Mouse (Mus musculus) embryonic facial prominence, embryonic 11.5 days (tissue): ENCODE measurements around the gene Adamts20. TPM values are rescaled to one million over a fixed set of nuclear protein-coding genes. Genes with fewer than 3 reads are reported as not detected.

ENCODE experiments used
- ATAC-seq: fragments of 200-750 bp; cut with Nextera tagmentation; replicated peaks from 2 replicates; pipeline ENCODE4 v1.8.0; 2017; ENCODE audit warnings: low read depth; ENCODE audit not compliant: insufficient number of reproducible peaks, low FRiP score, low TSS enrichment
- DNase-seq: peaks from one replicate; pipeline ENCODE4 v3.0.0-alpha.2; 2015; ENCODE audit warnings: low spot score
- H3K27ac ChIP-seq: fragments of 300-500 bp; sonication (generic); replicated peaks from 2 replicates; pipeline ENCODE4 v1.5.1; 2014; ENCODE audit warnings: mild to moderate bottlenecking, low read depth, low read length, control low read depth
- H3K27me3 ChIP-seq: fragments of 300-500 bp; sonication (generic); 2 replicates; pipeline ENCODE4 v1.6.1; 2014; ENCODE audit warnings: mild to moderate bottlenecking, low read length, moderate library complexity, mixed read lengths; ENCODE audit not compliant: control insufficient read depth, insufficient read depth
- H3K36me3 ChIP-seq: fragments of 300-500 bp; sonication (generic); replicated peaks from 2 replicates; pipeline ENCODE4 v1.6.1; 2014; ENCODE audit warnings: low read depth, mild to moderate bottlenecking, low read length, moderate library complexity, mixed read lengths; ENCODE audit not compliant: control insufficient read depth, insufficient read depth
- H3K4me1 ChIP-seq: fragments of 300-500 bp; sonication (generic); 2 replicates; pipeline ENCODE4 v1.6.1; 2014; ENCODE audit warnings: low read length, mixed read lengths; ENCODE audit not compliant: control insufficient read depth, insufficient read depth
- H3K4me2 ChIP-seq: fragments of 300-500 bp; sonication (generic); 2 replicates; pipeline ENCODE4 v1.6.1; 2014; ENCODE audit warnings: low read depth, mild to moderate bottlenecking, control low read depth, low read length, moderate library complexity
- H3K4me3 ChIP-seq: fragments of 300-500 bp; sonication (generic); 2 replicates; pipeline ENCODE4 v1.5.1; 2014; ENCODE audit warnings: low read depth, low read length, control low read depth
- H3K9ac ChIP-seq: fragments of 300-500 bp; sonication (generic); replicated peaks from 2 replicates; pipeline ENCODE4 v1.6.1; 2014; ENCODE audit warnings: mild to moderate bottlenecking, control low read depth, low read length
- H3K9me3 ChIP-seq: fragments of 300-500 bp; sonication (generic); replicated peaks from 2 replicates; pipeline ENCODE4 v1.6.1; 2016; ENCODE audit warnings: mild to moderate bottlenecking, low read length, inconsistent platforms, mixed read lengths; ENCODE audit not compliant: control insufficient read depth
- WGBS: fragments of 180-500 bp; shearing (Covaris S2); extraction: QIAGEN DNeasy Blood & Tissue Kit; methylation state at CpG from one replicate; pipeline ENCODE4 v1.1.7; 2014; 5-methylcytosine and 5-hydroxymethylcytosine counted together
- polyA plus RNA-seq: library from polyadenylated mRNA; unstranded; fragments of >200 nt; fragmentation: Nextera tagmentation; extraction: Ambion mirVana; gene quantifications from 2 replicates; pipeline ENCODE4 v1.2.1, GENCODE M21; 2014

The Adamts20 gene
- polyA plus RNA-seq, 1 experiment from 2014 or later, result 6.8 TPM

DNA sequence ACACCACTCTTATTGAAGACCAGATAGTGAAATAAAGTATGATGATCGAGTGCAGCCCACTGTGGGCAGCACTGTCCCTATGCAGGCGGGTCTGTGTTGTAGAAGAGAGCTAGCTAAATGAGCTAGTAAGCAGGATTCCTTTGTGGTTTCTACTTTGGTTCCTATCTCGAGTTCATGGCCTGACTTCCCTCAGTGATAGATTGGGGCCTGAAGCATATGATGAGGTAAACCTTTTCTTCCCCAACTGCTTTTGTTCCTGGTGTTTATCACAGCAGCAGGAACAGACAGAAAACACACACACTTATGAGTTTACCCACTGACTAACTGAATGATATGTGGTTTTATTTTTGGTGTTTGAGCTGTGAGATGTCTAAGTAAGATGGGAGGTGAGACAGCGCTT is 15.6 kb upstream of the Adamts20 start:
- Histone ChIP-seq H3K9me3 (no peaks in the 10 kb centered on the region), H3K27ac (no peak overlapping the region), H3K9ac (no peak overlapping the region), H3K27me3 (no peaks in the 10 kb centered on the region), H3K4me1 (no peaks in the 10 kb centered on the region), H3K36me3 (no peaks in the 10 kb centered on the region), H3K4me2 (no peak overlapping the region), H3K4me3 (no peak overlapping the region)
- ATAC-seq (no peak), DNase-seq (no peak)
- 89% methylated on average over 4 of the region's 4 CpGs for whole genome bisulfite sequencing

DNA sequence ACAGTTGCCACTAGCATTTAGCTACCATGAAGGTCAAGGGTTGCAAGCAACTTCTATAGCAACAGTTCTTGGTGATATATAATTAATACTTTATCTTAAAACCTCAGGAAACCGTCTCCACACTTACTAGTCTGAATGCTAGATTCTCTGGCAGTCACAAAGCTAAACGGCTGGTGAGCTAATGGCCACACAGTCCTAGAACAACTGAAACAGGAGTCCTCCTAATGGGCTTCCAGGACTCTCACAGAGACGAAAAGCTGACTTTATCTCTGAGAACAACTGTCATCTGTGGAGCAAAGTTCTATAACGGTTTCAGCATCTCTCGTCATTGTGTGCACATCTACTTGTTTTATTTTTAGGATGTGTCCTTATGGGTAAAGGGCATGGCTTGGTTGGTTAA is 15.0 kb upstream of the Adamts20 start:
- ATAC-seq, result no peak
- H3K4me3 ChIP-seq, result no peak overlapping the region
- no peaks in the 10 kb centered on the region for H3K36me3 ChIP-seq
- H3K27ac ChIP-seq, result no peak overlapping the region
- no peak for DNase-seq
- H3K9me3 ChIP-seq, result no peaks in the 10 kb centered on the region
- H3K27me3 ChIP-seq, result no peaks in the 10 kb centered on the region
- no peak overlapping the region for H3K9ac ChIP-seq
- H3K4me1 ChIP-seq, result no peaks in the 10 kb centered on the region
- 86% methylated on average over 5 of the region's 5 CpGs for WGBS
- no peak overlapping the region for H3K4me2 ChIP-seq

DNA sequence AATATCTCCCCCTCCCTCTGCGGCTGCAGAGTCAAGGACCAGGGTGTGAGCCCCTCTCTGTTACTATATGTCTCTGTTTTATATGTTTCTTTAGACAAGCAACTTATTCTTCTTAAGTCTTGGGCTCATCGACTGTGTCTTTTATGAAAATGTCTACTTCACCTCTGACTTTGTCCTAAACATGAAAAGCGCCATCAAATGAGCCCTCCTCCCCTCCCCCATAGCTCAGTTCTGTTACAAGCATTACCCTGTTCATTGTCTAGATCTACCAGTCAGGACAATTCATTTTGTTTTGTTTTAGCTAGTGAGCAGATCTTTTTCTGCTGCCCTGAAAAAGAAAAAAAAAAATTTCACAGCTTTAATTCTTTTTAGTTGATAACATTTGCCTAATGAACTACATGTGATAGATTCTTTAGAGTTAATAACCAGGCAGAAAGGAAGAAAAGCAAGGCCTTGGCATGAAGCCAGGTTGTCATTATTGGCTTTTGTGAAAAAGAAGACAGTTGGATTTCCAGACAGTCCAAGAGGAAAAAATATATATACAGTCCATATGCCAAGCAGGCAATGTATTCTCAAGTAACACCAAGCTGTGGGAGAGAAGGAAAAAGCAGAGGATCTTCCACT is 14.4 kb upstream of the Adamts20 start:
- no peaks in the 10 kb centered on the region for H3K4me1 ChIP-seq
- no peak for ATAC-seq
- no peak overlapping the region for H3K4me2 ChIP-seq
- no peak overlapping the region for H3K4me3 ChIP-seq
- H3K36me3 ChIP-seq, result no peaks in the 10 kb centered on the region
- 61% methylated on average over 3 of the region's 3 CpGs for WGBS
- 0 out of 2 replicates have a peak overlapping the region, but pooled peaks have one; percentile 5 for H3K27ac ChIP-seq
- no peaks in the 10 kb centered on the region for H3K9me3 ChIP-seq
- H3K9ac ChIP-seq, result no peak overlapping the region
- peak; percentile 39 for DNase-seq
- no peaks in the 10 kb centered on the region for H3K27me3 ChIP-seq

- 0 out of 2 replicates have a peak, but pooled peaks have one; percentile 34 for ATAC-seq
- no peaks in the 10 kb centered on the region for H3K9me3 ChIP-seq
- no peaks in the 10 kb centered on the region for H3K36me3 ChIP-seq
- H3K9ac ChIP-seq, result no peak overlapping the region
- H3K27me3 ChIP-seq, result no peaks in the 10 kb centered on the region
- H3K27ac ChIP-seq, result no peak overlapping the region
- H3K4me1 ChIP-seq, result no peaks in the 10 kb centered on the region
- peak; percentile 56 for DNase-seq
- no peak overlapping the region for H3K4me2 ChIP-seq
- 19% methylated on average over 13 of the region's 13 CpGs for WGBS
- no peak overlapping the region for H3K4me3 ChIP-seq
Observed at GRCm38 (mm10) chr15:94478706-94479105, 13.5 kb upstream of the Adamts20 start.

DNA sequence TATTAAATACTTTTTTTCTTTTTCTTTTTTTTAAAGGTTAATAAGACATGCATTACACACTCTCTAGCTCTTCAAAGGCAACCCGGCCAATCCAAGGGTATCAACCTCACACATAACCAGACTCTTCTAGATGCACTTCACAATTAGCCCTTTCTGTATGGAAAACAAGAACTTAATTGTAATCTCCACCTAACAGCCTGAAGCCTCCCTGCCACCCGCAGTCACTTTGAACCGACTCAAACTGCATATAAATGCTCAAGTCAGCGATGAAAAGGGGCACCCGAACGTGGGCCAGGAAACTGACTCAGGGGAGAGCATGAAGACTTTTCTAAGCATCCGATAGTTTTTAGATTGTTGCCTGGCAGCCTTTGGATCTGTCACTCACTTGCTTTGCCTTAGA is 12.1 kb upstream of the Adamts20 start:
- Histone ChIP-seq H3K4me1 (no peaks in the 10 kb centered on the region), H3K9ac (no peak overlapping the region), H3K27me3 (no peaks in the 10 kb centered on the region), H3K36me3 (no peaks in the 10 kb centered on the region), H3K4me3 (no peak overlapping the region), H3K9me3 (no peaks in the 10 kb centered on the region), H3K4me2 (no peak overlapping the region), H3K27ac (no peak overlapping the region)
- no peak for ATAC-seq
- WGBS, result 25% methylated on average over 7 of the region's 7 CpGs
- DNase-seq, result no peak

DNA sequence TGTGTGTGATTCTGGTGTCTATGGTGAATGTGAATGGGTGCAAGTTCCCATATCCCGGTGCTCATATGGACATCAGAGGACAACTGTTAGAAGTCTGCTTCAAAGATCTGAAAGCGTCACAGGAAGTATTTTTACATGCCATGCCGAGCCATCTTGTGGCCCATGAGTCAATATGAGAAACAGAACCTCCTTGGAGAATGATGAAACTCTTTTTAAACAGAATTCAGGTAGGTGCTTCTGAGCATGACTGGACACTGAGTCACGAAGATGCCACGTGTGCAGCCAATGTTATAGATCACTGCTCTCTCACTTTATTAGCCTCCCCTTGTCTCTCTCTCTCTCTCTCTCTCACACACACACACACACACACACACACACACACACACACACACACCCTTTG is 10.8 kb upstream of the Adamts20 start:
- Histone ChIP-seq H3K36me3 (no peaks in the 10 kb centered on the region), H3K4me1 (no peaks in the 10 kb centered on the region), H3K4me3 (no peak overlapping the region), H3K27me3 (no peaks in the 10 kb centered on the region), H3K27ac (no peak overlapping the region), H3K4me2 (no peak overlapping the region), H3K9ac (no peak overlapping the region), H3K9me3 (no peaks in the 10 kb centered on the region)
- WGBS, result 90% methylated on average over 5 of the region's 5 CpGs
- ATAC-seq (no peak), DNase-seq (no peak)

DNA sequence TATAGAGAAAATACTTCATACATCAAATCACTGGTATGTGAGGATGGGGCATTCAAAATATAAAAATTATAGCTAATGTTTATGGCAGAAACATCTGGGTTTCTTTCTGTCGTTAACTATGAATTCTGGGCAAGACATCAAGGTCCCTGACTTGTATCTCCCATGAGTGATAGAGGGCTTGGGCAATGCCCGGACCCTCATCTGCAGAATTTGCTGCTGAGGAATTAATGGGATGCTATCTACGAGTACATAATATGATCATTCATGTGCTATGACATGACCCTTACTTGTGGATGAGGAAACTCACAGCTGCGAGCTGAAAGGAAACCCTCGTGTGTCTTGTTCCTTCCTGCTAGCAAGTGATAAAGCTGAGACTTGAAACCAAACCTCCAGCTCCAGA is 5.1 kb upstream of the Adamts20 start:
- no peaks in the 10 kb centered on the region for H3K9me3 ChIP-seq
- no peaks in the 10 kb centered on the region for H3K27me3 ChIP-seq
- no peak overlapping the region for H3K4me3 ChIP-seq
- no peaks in the 10 kb centered on the region for H3K4me1 ChIP-seq
- H3K9ac ChIP-seq, result no peak overlapping the region
- ATAC-seq, result no peak
- H3K4me2 ChIP-seq, result no peak overlapping the region
- WGBS, result 81% methylated on average over 5 of the region's 5 CpGs
- H3K36me3 ChIP-seq, result no peaks in the 10 kb centered on the region
- DNase-seq, result no peak
- H3K27ac ChIP-seq, result no peak overlapping the region

DNA sequence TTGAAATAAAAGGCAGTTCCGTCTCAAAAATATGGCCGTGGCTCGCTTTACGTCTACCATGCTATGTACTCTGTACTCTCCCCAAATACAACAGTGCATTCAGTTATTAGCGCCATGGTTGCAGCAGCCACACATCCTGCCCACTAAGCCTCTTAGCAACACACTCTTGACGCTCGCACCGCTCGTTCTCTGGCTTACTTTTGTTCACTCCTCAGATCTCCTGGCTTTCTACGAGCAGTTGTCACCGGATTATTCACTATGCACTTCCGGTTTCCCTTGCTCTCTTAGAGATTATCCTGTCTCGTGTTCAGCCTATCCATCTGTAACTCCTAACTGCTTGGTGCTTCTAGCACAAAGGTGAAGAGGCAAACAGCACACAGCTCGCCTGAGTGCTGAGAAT is 337 bp downstream of the Adamts20 start:
- ATAC-seq (no peak), DNase-seq (no peak)
- Histone ChIP-seq H3K4me1 (no peaks in the 10 kb centered on the region), H3K4me3 (no peak overlapping the region), H3K4me2 (no peak overlapping the region), H3K9me3 (no peaks in the 10 kb centered on the region), H3K36me3 (no peaks in the 10 kb centered on the region), H3K27me3 (no peaks in the 10 kb centered on the region), H3K27ac (no peak overlapping the region), H3K9ac (no peak overlapping the region)
- 83% methylated on average over 14 of the region's 14 CpGs for WGBS
